Mouse (Mus musculus) bone marrow macrophage, adult 2 months (primary cell): ENCODE measurements at regions not wholly inside any gene's neighbourhood (a gene's known extent, or its start where the extent isn't known, plus 50 kb on each side); places are given as distances from the start of the nearest gene placed in this dataset.

Source experiments
- H3K27ac ChIP-seq: 2 replicates; pipeline ENCODE4 v1.5.1; 2012; ENCODE audit warnings: low read depth, low read length; ENCODE audit not compliant: insufficient read depth
- H3K4me1 ChIP-seq: 2 replicates; pipeline ENCODE4 v1.6.1; 2012; ENCODE audit warnings: low read length; ENCODE audit not compliant: control insufficient read depth, insufficient read depth
- H3K4me3 ChIP-seq: 2 replicates; pipeline ENCODE4 v1.5.1; 2012; ENCODE audit warnings: mild to moderate bottlenecking, low read length, moderate library complexity; ENCODE audit not compliant: insufficient read depth
- CTCF ChIP-seq: IDR thresholded peaks from 2 replicates; pipeline ENCODE4 v1.5.1; 2012; ENCODE audit warnings: low read depth, mild to moderate bottlenecking, low read length, moderate library complexity
- POLR2A ChIP-seq: IDR thresholded peaks from 2 replicates; pipeline ENCODE4 v1.6.1; 2012; ENCODE audit warnings: mild to moderate bottlenecking, low read depth, low read length, borderline replicate concordance

DNA sequence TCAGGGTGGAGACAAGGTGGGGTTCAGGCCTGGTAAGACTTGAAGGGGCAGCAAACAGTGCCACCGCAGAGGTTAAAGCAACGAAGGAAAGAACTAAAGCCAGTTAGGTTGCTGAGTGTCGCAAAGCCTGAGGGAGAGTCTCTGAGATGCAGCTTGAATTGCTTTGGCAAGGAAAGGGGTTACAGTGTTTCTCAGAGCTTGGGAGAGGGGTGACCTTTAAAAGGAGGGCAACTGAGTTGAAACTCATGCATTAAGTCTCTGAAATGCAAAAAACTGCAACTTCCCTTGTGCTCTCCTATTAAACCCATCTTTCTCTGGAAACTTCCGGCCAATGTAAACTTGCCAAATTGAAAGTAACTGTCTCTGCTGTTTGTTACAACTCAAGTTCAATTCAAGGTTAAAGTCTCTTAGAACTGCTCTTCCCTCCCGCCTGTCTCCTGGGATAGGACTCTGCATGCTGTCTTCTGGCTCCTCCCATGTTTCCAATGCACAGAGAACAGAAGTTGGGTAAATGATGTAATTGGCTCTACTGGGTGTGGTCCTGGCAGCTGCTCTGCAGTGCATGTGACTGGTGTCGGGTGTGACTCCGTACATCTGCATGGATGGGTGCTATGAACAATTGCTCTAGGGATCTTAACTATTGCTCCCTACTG is 181.4 kb upstream of the Gas1 start:
- Histone ChIP-seq H3K4me1 (no peaks in the 10 kb centered on the region), H3K4me3 (no peak overlapping the region), H3K27ac (no peak overlapping the region)
- TF ChIP-seq CTCF: no peak
- no peak for TF ChIP-seq POLR2A

DNA sequence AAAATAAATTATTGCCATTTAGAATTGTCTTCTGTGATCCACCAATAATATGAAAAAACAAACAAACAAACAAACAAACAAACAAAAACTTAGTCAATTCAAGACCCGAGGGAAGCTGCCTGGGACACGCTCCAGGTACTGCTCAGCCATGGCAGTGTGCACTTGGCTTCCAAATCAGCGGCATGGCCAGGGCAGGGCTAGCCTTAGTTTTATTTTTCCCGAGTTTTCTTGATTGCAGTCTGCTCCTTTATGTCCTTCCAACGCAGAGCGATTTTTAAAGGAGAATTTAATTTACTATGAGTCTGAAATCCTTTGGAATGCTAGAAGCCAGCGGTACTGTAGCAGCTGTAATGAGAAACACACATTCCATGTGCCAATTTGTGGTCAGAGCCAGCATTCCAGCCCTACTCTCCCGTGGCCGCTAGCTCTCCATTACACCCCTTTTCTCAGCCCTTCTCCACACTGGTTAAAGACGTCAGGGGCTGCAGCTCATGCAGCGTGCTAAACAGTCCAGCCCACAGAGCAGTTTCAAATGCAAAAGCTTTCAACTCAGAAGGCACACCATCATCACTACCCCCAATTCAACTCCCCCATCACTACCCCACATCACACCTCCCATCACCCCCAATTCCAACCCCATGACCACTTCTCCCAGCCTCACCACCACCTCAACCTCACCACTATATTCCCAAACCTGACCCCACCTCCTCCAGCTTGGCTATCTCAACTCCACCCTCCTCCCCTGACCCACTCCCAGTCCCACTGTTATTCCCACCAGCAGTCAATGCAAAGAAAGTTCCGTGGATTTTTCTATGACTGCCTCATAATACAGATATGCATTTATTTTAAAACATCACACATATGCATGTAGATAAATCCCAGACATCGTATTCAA is 187.9 kb upstream of the Gas1 start:
- no peaks in the 10 kb centered on the region for H3K4me1 ChIP-seq
- H3K4me3 ChIP-seq: no peak overlapping the region
- TF ChIP-seq CTCF: no peak
- TF ChIP-seq POLR2A: no peak
- H3K27ac ChIP-seq: no peak overlapping the region

DNA sequence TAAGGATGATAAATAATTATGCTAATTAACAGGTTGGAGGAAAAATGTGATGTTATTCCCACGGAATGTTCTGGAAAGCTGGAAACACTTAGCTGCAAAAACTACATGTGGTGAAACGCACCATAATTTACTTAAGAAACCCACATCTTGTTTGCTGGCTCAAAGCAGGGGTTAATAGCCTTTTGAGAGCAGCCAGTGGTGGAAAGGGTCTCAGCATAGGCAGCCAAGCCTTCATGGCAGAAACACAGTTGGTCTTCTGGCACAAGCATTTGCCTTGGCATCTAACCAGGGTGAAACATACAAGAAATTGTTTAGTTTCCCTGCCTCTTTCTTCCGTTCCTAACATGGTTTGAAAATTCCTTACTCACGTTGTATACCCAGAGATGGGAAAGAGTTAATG is 192.1 kb upstream of the Gas1 start:
- TF ChIP-seq POLR2A (no peak), CTCF (no peak)
- Histone ChIP-seq H3K4me3 (no peak overlapping the region), H3K4me1 (no peaks in the 10 kb centered on the region), H3K27ac (no peak overlapping the region)

DNA sequence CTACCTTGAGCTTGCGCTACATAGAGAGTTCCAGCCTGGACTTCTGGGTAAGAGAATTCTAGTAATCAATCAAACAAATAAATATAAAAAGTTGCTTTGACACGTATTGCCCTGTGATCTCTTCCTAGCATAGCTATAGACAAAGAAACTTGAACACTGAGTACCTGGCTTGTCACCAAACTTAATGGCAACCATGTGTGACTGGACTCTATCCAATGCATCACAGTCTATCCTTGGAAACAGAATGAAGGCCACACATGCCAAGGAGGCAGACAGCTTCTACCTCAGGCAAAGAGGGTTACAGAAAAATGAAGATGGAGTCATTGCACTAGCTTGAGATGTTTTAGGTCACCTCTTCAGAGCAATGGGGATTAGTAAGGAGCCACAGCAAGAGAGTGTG is 194.5 kb upstream of the Gas1 start:
- no peak overlapping the region for H3K27ac ChIP-seq
- H3K4me1 ChIP-seq: no peaks in the 10 kb centered on the region
- TF ChIP-seq POLR2A: no peak
- no peak for TF ChIP-seq CTCF
- H3K4me3 ChIP-seq: no peak overlapping the region

DNA sequence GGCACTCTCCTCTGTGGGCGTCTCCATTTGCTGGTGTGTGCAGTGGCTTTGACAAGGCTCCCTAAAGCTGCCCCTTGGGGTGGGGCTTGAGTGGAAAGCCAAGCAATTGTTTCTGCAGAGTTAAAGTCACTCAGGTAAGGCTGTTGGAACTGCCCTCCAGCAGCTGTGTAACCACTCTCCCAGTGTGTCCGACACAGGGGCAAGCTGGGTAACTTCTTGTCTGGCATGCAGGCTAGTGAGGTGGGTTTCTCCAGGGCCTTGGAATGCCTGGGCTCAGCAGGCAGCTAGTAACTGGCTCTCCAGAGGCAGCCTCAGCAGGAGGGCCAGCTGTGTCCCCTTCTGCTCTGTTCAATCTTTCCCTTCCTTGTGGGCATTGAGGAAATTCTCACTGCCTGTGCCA is 199.5 kb upstream of the Gas1 start:
- Histone ChIP-seq H3K4me1 (no peaks in the 10 kb centered on the region), H3K27ac (no peak overlapping the region), H3K4me3 (no peak overlapping the region)
- TF ChIP-seq CTCF (no peak), POLR2A (no peak)

DNA sequence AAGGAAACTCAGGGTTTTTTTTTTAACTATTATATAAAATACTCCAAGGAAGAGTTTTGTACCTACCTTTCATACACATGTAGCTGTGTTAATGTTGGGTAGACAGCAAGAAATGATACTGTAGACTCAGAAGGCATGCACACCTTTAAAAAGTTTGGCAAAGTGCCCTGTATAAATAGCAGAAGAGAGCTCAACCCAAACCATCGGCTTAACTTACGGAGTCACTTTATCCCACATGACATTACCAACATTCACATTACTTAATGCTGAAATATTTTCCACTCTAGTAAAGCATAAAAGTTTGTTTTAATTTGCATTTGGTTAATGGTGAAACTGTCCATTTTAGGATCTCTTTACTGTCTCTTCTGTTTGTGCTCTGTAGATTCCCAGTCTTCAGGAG is 205.7 kb upstream of the Gas1 start:
- H3K4me1 ChIP-seq: no peaks in the 10 kb centered on the region
- no peak overlapping the region for H3K27ac ChIP-seq
- no peak overlapping the region for H3K4me3 ChIP-seq
- TF ChIP-seq CTCF (no peak), POLR2A (no peak)

DNA sequence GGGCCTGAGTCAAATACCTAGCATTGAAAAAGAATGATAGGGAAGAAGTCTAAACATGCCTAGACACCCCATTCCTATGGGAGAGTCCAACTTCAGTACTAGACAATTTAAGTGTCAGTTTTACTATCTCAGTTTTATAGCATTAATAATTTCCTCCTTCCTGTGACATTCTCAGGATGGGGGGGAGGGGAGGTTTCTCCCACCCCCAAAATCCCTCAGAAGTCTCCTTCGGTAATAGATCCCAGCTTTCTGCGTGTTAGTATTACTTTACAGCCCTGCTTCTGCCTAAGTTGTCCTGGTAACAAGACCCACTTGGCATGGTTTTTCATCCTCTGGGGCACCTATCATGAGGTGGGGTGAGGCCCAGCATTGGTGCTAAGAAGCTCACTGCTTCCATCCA is 202.9 kb upstream of the Dapk1 start:
- TF ChIP-seq POLR2A: no peak
- no peak overlapping the region for H3K27ac ChIP-seq
- no peak overlapping the region for H3K4me3 ChIP-seq
- no peaks in the 10 kb centered on the region for H3K4me1 ChIP-seq

DNA sequence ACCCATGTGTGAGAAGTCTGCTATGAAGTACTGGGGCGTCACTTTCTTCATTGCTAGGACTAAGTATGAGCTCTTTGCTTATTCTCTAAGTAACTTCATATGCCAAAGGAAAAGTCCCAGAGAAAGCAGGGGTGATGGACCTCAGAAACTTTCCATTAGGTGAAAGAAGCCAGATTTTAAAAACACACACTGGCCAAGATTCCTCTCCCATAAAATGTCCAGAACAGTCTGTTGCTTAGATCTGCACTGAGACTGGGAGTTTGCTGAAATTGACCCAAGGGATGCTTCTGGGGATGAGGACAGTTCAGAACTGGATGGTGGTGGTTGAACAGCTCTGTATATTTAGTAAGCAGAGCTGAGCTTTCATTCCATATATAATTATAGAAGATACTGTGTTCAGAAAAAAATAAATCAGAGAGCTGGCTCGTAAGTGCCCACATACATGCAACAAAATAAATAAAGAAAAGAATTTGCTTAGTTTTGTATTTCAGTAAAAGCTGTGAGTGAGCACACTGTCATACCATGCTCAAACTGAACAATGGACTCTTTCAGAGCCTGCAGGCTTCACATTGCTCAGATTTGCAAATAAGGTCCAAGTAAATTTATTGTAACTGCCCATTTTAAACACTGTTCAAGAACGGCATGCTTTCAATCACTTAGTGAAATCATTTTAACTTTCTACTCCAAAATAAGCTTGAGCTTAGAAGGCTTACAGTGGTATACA is 200.8 kb upstream of the Dapk1 start:
- H3K27ac ChIP-seq: no peak overlapping the region
- no peaks in the 10 kb centered on the region for H3K4me1 ChIP-seq
- TF ChIP-seq CTCF: no peak
- no peak for TF ChIP-seq POLR2A
- H3K4me3 ChIP-seq: no peak overlapping the region

DNA sequence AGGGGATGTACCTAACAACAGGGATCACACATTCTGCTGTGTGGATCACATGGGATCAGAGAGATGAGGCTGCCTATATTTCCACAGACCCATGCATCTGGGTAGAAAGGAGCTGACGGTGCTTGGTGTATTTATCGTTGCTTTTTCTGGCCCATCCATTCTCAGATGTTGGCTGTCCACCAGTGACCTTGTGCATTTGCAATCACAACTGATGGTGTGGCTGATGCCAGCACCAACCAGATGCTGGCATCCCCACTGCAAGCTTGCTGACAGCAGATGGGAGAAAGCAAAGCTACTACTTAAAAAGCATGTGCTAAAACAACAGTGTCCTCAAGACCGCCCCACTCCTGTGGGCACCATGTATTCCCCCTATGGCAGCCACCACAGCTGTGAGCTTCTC is 198.3 kb upstream of the Dapk1 start:
- Histone ChIP-seq H3K4me1 (no peaks in the 10 kb centered on the region), H3K27ac (no peak overlapping the region), H3K4me3 (no peak overlapping the region)
- TF ChIP-seq CTCF: no peak
- TF ChIP-seq POLR2A: no peak

DNA sequence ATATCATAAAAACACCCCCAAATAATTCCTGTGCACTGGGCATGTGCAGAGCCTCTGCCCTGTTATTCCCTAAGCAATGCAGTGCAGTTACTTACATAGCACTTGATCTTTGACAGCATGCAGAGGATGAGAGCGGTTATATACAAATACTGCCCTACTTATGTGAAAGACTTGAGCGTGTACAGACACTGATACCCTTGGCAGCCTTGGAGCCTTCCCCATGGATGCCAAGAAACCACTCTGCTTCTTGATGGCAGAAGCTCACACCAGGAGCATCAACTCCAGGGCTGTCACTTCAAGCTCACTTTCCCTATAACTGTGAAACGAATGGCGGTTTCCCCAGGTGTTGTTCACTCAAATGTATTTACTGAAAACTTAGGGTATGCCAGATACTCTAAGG is 194.4 kb upstream of the Dapk1 start:
- no peaks in the 10 kb centered on the region for H3K4me1 ChIP-seq
- H3K4me3 ChIP-seq: no peak overlapping the region

More for the DNA sequence above, 194.4 kb upstream of the Dapk1 start:
- H3K27ac ChIP-seq: no peak overlapping the region
- no peak for TF ChIP-seq CTCF
- TF ChIP-seq POLR2A: no peak
